Mouse (Mus musculus) lung, postnatal 36 days (tissue): ENCODE measurements around the gene Ttf2.
A peak's percentile ranks its signal among the peaks of the same experiment; 100 is the strongest.

Experiments used
- DNase-seq: peaks from one replicate; pipeline ENCODE4 v3.0.0; 2022; ENCODE audit warnings: mixed read lengths

The Ttf2 gene

GRCm38 (mm10) chr3:100963849-100964542 lies 5.5 kb downstream of the Ttf2 start:
- peak; percentile 69 for DNase-seq

- peak; percentile 35 for DNase-seq
Observed at GRCm38 (mm10) chr3:100961501-100961900, 8.0 kb downstream of the Ttf2 start.

- DNase-seq: no peak
Observed at GRCm38 (mm10) chr3:100961007-100961406, 8.5 kb downstream of the Ttf2 start.

DNA sequence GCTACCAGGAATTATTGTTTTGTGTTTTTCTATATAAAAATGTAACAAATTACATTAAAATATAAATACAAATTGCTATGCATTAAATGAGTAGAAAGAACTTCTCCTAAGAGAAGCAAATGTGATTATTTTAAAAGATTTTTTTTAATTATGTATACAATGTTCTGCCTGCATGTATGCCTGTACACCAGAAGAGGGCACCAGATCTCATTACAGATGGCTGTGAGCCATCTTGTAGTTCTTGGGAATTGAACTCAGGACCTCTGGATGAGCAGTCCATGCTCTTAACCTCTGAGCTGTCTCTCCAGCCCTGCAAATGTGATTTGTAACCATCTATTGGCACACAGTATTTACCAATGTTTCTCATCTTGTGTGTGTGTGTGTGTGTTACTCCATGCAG lies 14.8 kb downstream of the Ttf2 start:
- DNase-seq: no peak

DNA sequence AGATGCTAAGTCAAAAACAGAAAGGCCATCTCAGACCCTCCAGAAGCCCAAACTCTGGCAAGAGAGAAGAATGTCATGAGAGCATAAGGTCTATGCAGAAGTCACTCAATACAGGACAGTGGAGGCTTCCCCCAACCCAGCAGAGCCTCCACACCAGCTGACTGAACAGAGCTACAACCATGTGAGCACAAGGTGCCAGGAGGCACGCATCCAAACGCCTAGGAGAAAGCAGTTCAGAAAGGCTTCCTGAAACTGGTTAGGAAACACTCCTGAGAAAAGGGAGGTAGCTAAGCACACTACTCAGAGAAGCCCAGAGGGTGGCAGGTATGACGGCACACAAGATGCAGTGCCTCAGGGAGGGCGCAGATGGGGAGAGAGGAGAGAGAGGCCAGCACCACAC lies 17.9 kb downstream of the Ttf2 start:
- DNase-seq: no peak

- no peak for DNase-seq
Observed at GRCm38 (mm10) chr3:100947286-100947685, 22.2 kb downstream of the Ttf2 start.

DNA sequence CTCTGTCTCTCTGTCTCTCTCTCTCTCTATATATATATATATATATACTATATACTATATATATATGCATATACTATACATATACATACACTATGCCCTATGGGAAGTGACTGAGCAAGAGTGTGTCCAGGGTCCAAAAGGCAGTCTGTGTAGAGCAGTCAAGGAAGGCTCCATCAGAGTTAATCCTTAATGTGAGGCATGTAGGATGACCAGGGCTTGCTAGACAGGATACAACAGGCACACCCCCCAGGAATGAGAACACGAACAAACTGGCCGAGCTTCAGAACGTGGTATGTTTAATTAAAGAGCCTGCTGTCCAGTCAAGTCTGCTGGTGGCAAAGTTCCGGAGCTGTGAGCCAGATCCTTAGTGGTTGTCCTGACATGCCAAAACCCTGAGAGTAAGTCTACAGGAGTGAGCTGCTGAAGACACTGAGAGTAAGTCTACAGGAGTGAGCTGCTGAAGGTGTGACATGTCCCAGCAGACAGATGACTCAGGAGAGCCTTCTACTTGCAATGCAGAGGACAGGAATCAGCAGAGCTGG lies 28.9 kb downstream of the Ttf2 start:
- DNase-seq: no peak

GRCm38 (mm10) chr3:100938211-100938610 lies 31.3 kb downstream of the Ttf2 start:
- DNase-seq: no peak

- no peak for DNase-seq
Observed at GRCm38 (mm10) chr3:100936201-100936600, 33.3 kb downstream of the Ttf2 start.

DNA sequence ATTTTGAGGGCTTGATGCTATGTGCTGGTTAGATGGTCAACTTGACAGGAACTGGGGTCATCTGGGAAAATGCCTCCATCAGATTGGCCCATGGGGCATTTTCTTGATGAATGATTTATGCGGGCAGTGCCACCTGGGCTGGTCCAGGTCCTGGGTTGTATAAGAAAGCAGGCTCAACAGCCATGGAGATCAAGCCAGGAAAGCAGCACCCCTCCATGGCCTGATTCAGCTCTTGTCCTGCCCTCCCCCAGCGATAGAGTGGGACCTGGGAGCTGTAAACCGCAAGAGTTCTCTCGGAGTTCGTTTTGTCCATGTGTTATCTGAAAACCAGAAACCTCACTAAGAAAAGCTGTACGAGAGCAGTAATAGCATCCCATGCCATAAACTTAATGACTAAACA lies 33.9 kb downstream of the Ttf2 start:
- no peak for DNase-seq

DNA sequence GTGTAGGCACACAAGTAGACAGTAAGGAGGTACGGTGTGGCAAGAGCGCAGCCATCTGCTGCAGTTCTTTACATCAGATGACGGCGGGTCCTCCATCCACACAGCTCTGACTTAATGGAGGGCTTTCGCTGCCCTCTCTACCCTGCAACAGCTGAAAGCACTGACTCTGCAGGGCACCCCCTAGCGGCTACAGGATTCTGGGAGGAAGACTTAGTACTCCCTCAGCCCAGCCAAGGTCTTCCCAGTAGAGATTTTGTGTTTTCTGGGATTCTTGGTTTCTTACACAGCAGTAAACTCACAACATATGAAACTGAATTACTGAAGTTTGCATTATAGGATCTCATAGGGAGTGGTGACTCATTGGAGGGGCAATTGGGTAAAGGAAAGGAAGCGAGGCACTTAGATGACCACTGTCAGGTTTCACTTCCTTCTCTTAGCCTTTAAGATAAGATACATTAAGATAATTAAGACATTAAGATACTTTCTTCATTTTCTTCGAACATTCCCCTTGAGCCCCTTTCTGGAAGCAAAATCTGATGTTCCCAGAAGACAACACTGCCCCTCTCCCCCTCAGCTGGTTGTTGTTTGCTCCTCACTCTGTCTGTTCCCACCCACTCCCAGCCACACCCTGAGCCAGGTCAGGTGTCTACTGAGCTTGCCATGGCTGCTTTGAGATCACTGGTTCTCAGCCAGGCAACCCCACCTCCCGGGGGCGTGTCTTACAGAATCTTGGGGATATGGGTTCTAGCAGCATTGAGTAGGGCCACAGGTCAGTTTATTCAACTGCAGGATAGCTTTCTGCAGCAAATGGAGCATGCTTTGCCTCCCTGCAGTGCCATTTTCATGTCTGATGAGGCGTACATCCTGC lies 37.2 kb downstream of the Ttf2 start:
- DNase-seq: peak; percentile 22

DNA sequence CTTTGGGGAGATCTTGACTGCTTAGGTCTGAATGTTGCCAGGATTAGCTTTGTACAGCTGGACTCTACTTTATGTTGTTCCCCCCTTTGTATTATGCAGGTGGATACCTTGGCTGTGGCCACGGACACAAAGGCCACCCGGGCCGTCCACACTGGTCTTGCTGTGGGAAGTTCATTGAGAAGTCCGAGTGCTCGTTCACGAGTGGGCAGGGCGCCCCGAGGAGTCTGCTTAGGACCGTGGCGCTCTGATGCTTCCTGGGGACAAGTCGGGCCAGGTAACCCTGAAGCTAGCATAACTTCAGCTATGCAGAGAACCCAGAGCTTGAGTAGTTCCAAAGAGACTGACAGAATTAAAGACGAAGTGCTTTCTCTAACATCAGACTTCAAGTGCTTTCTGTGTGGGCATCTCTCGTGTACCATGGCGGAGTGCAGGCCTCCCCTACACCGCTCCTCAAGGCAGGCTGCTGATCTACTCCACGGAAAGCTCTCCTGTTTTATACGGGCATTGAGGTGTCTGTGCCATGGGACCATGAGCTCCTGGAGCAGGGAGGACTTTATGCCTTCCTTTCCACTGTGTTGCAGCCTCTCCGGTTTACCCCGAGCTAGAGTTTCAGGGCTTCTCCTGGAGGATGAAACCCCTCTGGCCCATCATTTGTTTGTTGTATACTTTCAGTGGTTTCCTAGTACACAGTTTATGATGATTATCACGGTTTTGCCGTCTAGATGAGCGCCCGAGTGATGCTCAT lies 38.0 kb downstream of the Ttf2 start:
- no peak for DNase-seq

DNA sequence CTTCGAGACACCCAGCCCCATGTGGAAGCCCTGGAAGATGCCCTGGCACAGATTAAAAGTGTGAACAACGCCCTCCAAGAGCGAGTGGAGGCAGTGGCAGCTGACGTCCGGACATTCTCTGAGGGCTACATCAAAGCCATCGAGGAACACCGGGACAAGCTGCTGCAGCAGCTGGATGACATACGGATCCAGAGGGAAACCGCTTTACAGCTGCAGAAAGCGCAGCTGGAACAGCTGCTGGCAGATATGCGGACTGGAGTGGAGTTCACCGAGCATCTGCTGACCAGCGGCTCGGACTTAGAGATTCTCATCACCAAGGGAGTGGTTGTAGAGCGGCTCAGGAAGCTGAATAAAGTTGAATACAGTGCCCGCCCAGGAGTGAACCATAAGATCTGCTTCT lies 44.3 kb downstream of the Ttf2 start:
- DNase-seq: no peak

DNA sequence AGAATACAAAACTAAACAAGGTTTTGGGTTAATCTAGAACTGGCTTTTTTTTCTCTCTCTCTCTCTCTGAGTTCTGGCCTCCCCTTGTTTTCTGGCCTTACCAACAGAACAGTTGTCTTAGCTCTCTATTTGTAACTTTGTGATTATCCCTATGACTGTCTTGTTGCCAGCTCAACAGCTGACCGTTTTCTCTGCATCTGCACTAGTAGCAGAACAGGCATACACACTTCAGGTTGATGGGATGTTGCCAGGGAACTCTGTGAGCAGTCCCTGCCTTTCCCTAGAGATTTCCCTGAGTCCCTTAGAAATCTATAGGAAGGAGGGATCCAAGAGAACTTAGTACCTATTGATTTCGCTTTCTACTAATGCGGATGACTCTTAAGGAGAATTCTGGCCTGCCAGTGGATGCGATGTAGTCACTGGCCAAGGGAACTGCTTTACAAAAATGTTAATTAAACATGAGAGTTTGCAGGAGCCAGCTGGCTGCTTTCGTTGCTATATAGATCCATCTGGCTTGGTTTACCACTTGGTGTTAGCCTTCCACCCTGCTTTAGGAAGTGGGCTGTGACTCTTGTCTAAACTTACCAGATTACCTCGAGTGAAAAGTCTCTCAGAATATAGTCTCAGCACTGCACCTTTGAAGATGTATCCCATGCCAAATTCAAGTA lies 45.3 kb downstream of the Ttf2 start:
- DNase-seq: peak; percentile 7

DNA sequence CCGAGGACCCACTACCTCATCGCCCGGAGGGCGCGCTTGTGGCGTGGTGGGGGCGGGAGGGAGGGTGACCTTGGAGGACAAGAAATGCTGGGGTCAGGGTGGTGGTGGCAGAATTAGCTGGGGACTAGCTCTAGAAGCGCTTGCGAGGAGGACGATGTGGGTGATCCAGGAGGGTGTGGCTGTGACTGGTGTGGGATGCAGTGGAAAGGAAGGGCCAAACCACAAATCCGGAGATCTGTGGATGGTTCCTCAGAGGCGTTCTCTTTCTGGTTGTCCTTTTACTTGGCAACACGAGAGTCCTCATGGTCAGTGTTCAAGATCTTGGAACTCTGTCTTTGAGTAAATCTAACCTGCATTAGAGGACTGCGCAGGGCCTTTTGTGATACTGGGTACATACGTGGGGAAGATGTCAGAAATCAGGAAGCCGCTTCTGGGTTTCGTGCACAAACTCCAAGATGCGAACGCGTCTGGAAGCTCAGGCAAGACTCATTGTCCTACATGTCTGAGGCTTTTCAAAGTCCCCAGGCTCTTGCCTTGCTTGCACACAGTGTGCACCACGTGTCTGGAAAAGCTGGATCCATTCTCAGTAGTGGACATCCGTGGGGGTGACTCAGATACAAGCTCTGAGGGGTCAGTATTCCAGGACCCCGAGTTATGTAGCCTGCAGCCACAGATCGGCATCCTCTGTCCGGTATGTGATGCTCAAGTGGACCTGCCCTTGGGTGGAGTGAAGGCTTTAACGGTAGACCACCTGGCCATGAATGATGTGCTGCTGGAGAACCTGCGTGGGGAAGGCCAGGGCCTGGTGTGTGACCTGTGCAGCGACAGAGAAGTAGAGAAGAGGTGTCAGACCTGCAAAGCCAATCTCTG lies 46.7 kb downstream of the Ttf2 start:
- DNase-seq: no peak

- DNase-seq: peak; percentile 100
Observed at GRCm38 (mm10) chr3:100921825-100922505, 47.5 kb downstream of the Ttf2 start, which contains the start of gene Trim45. TSS of gene Trim45 (plus strand) at chr3:100922202.

- no peak for DNase-seq
Observed at GRCm38 (mm10) chr3:100920611-100921140, 48.8 kb downstream of the Ttf2 start.

DNA sequence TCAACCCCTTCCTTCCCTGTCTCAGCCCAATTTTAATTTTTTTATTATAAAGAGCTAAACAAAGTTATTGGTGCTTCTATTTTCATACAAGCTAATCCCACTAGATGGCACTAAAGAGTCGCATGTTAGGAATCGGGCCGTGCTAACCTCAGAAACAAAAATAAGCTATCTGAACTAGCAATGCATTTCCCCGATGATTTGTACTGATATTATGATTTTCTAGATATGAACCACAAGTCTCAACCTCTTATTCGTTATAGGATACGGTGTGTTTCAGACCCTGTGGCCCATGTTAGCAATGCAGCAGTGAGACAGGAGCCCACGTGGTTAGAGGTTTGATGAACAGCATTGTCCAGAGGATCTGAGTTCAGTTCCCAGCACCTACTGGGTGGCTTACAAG lies 52.6 kb downstream of the Ttf2 start:
- peak; percentile 75 for DNase-seq

- no peak for DNase-seq
Observed at GRCm38 (mm10) chr3:100911498-100912213, 57.8 kb downstream of the Ttf2 start.

DNA sequence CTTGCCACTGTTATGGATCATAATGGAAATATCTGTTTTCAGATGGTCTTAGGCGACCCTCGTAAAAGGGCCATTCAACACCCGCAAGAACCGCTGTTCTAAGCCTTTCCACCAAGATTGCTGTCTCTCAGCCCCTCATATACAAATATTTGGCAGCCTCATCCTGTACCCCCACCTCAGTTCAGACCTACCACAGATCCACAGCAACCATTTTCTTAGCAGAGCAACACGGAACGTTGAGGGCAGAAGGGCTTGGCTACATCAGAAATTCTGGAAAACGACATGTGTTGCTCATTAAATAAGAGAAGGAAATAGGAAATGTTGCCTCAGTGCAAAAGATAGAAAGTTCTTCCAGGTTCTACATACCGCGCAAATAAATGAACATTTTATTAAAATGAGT lies 58.4 kb downstream of the Ttf2 start:
- no peak for DNase-seq
